Mouse (Mus musculus) hindbrain, embryonic 14.5 days (tissue): ENCODE measurements around the gene Ifitm7. TPM values are rescaled to one million over a fixed set of nuclear protein-coding genes. Genes with fewer than 3 reads are reported as not detected.
A peak's percentile ranks its signal among the peaks of the same experiment; 100 is the strongest.

Source experiments
- ATAC-seq: fragments of 200-750 bp; cut with Nextera tagmentation; 2 replicates; pipeline ENCODE4 v1.8.0; 2017; ENCODE audit warnings: moderate number of reproducible peaks, mild to moderate bottlenecking, moderate TSS enrichment, moderate library complexity; ENCODE audit not compliant: low FRiP score
- DNase-seq: peaks from one replicate; pipeline ENCODE4 v3.0.0-alpha.2; 2015; ENCODE audit warnings: low spot score
- H3K27ac ChIP-seq: fragments of 300-500 bp; sonication (generic); 2 replicates; pipeline ENCODE4 v1.5.1; 2014; ENCODE audit warnings: mild to moderate bottlenecking, moderate library complexity
- H3K27me3 ChIP-seq: fragments of 300-500 bp; sonication (generic); 2 replicates; pipeline ENCODE4 v1.6.1; 2014; ENCODE audit warnings: mild to moderate bottlenecking, low read length, mixed read lengths; ENCODE audit not compliant: control insufficient read depth, insufficient read depth
- H3K36me3 ChIP-seq: fragments of 300-500 bp; sonication (generic); replicated peaks from 2 replicates; pipeline ENCODE4 v1.6.1; 2014; ENCODE audit not compliant: control insufficient read depth, insufficient read depth
- H3K4me1 ChIP-seq: fragments of 300-500 bp; sonication (generic); replicated peaks from 2 replicates; pipeline ENCODE4 v1.6.1; 2014; ENCODE audit warnings: antibody characterized with exemption, low read length, mixed read lengths; ENCODE audit not compliant: control insufficient read depth, insufficient read depth
- H3K4me2 ChIP-seq: fragments of 300-500 bp; sonication (generic); replicated peaks from 2 replicates; pipeline ENCODE4 v1.6.1; 2014; ENCODE audit warnings: mild to moderate bottlenecking, moderate library complexity
- H3K4me3 ChIP-seq: fragments of 300-500 bp; sonication (generic); replicated peaks from 2 replicates; pipeline ENCODE4 v1.5.1; 2014; ENCODE audit warnings: mild to moderate bottlenecking, low read length
- H3K9ac ChIP-seq: fragments of 300-500 bp; sonication (generic); 2 replicates; pipeline ENCODE4 v1.6.1; 2014
- H3K9me3 ChIP-seq: fragments of 300-500 bp; sonication (generic); 2 replicates; pipeline ENCODE4 v1.6.1; 2016; ENCODE audit warnings: low read length; ENCODE audit not compliant: control insufficient read depth
- WGBS: fragments of 180-500 bp; shearing (Covaris S2); extraction: QIAGEN DNeasy Blood & Tissue Kit; methylation state at CpG from one replicate; pipeline ENCODE4 v1.1.7; 2014; 5-methylcytosine and 5-hydroxymethylcytosine counted together
- polyA plus RNA-seq: library from polyadenylated mRNA; unstranded; fragments of >200 nt; fragmentation: Nextera tagmentation; extraction: Ambion mirVana; gene quantifications from 2 replicates; pipeline ENCODE4 v1.2.1, GENCODE M21; 2014

Gene Ifitm7
- 0.53 and 0.92 TPM in 2 replicates for polyA plus RNA-seq

GRCm38 (mm10) chr16:13986574-13987478 lies at the start of gene Ifitm7, which contains the start of gene 2900011O08Rik:
Gene Ifitm7 (minus strand): TSS chr16:13986888.
Gene 2900011O08Rik (plus strand): TSS chr16:13986604.
- peaks cover 13% of the 10 kb centered on the region for H3K4me1 ChIP-seq
- no peaks in the 10 kb centered on the region; the same call in 1 of the 2 replicates for H3K36me3 ChIP-seq
- peak; percentile 66 for DNase-seq
- peak within 1 kb of the TSS; percentile 57 for H3K4me3 ChIP-seq
- no peaks in the 10 kb centered on the region for H3K9me3 ChIP-seq
- peak within 1 kb of the TSS; percentile 90 for H3K27ac ChIP-seq
- peak; percentile 89 for ATAC-seq
- H3K27me3 ChIP-seq, result no peaks in the 10 kb centered on the region
- H3K4me2 ChIP-seq, result peak within 1 kb of the TSS; percentile 73
- WGBS, result under 1% methylated on average over 31 of the region's 31 CpGs
- H3K9ac ChIP-seq, result peak within 1 kb of the TSS; percentile 73

GRCm38 (mm10) chr16:14033076-14033475 lies 46.4 kb upstream of the Ifitm7 start:
- Histone ChIP-seq H3K4me1 (no peaks in the 10 kb centered on the region), H3K4me2 (no peak overlapping the region), H3K36me3 (no peaks in the 10 kb centered on the region), H3K4me3 (no peak overlapping the region), H3K27ac (no peak overlapping the region), H3K9me3 (no peaks in the 10 kb centered on the region), H3K9ac (no peak overlapping the region), H3K27me3 (no peaks in the 10 kb centered on the region)
- no peak for DNase-seq
- 86% methylated on average over 4 of the region's 4 CpGs for WGBS
- no peak for ATAC-seq

DNA sequence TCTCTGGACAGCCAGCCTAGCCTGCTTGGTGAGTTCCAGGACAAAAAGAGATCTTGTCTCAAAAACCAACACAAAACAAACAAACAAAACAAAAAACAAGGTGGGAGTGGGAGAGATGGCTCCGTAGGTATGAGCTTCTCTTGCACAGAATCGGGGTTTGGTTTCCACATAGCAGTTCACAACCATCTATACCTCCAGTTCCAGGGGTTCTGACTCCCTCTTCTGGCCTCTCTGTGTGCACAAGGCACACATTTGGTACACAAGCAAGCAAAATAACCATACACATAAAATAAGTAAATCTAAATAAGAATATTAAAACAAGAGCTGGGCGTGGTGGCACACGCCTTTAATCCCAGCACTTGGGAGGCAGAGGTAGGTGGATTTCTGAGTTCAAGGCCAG lies 44.0 kb upstream of the Ifitm7 start:
- no peak for ATAC-seq
- Histone ChIP-seq H3K4me3 (no peak overlapping the region), H3K27me3 (no peaks in the 10 kb centered on the region), H3K36me3 (no peaks in the 10 kb centered on the region), H3K4me2 (no peak overlapping the region), H3K9me3 (no peaks in the 10 kb centered on the region), H3K4me1 (no peaks in the 10 kb centered on the region), H3K9ac (no peak overlapping the region), H3K27ac (no peak overlapping the region)
- WGBS, result 87% methylated on average over 4 of the region's 4 CpGs
- no peak for DNase-seq

- WGBS, result 52% methylated on average over 2 of the region's 2 CpGs
- H3K9me3 ChIP-seq, result no peaks in the 10 kb centered on the region
- ATAC-seq, result no peak
Measured at GRCm38 (mm10) chr16:14029851-14030250, 43.2 kb upstream of the Ifitm7 start.

GRCm38 (mm10) chr16:14029072-14029471 lies 42.4 kb upstream of the Ifitm7 start:
- Histone ChIP-seq H3K36me3 (no peaks in the 10 kb centered on the region), H3K9me3 (no peaks in the 10 kb centered on the region), H3K27ac (no peak overlapping the region), H3K4me2 (no peak overlapping the region), H3K27me3 (no peaks in the 10 kb centered on the region), H3K4me1 (no peaks in the 10 kb centered on the region), H3K9ac (no peak overlapping the region), H3K4me3 (no peak overlapping the region)
- DNase-seq (no peak), ATAC-seq (no peak)
- WGBS, result 67% methylated on average over 2 of the region's 2 CpGs

More at GRCm38 (mm10) chr16:14029851-14030250, 43.2 kb upstream of the Ifitm7 start:
- DNase-seq, result no peak
- Histone ChIP-seq H3K9ac (no peak overlapping the region), H3K4me2 (no peak overlapping the region), H3K4me1 (no peaks in the 10 kb centered on the region), H3K36me3 (no peaks in the 10 kb centered on the region), H3K27ac (no peak overlapping the region), H3K27me3 (no peaks in the 10 kb centered on the region), H3K4me3 (no peak overlapping the region)

DNA sequence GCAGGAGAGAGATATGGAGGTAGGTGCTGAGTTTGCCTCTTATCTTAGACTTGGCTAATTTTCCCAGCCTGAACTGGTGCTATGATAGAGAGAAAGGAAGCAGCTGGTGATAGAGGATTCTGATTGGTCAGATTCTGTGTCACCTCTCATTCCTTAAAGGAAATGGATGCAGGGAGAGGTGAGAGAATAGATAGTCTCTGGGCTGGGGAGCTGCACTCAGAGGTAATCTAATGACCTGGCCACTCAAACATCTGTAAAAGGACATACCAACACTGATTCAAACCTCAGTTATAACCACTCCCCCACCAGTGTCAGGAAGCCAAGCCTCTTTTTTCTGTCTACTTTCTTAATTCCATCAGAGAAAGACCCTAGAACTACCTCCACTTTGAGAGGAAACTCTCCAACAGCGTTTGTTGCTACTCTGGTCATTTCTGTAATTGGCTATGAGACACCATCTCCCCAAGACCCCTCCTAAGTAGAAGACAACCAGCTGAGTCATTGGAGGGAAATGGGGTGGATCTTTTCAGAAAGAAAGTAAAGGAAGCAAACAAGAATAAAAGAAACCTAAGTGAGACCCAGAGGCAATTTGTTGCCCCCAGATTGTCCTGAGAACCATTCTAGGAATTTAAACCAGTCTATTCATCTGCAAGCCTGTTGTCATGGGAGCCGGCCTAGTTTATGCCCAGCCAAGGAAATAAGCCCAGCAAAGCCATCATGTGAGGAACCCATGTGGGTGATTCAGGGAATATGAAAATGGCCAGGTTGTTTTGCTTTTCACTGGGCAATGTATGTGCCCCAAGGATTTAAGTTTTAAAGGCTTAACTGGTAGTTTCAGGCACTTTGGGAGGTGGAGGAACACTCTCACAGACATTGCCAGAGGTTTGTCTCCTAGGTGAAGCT lies 38.7 kb upstream of the Ifitm7 start:
- no peak overlapping the region for H3K4me2 ChIP-seq
- ATAC-seq, result no peak
- DNase-seq, result no peak
- 52% methylated on average over 2 of the region's 2 CpGs for WGBS
- no peaks in the 10 kb centered on the region for H3K4me1 ChIP-seq
- no peaks in the 10 kb centered on the region for H3K9me3 ChIP-seq
- no peak overlapping the region for H3K4me3 ChIP-seq
- H3K27me3 ChIP-seq, result no peaks in the 10 kb centered on the region
- no peak overlapping the region for H3K27ac ChIP-seq
- H3K9ac ChIP-seq, result no peak overlapping the region
- H3K36me3 ChIP-seq, result no peaks in the 10 kb centered on the region

DNA sequence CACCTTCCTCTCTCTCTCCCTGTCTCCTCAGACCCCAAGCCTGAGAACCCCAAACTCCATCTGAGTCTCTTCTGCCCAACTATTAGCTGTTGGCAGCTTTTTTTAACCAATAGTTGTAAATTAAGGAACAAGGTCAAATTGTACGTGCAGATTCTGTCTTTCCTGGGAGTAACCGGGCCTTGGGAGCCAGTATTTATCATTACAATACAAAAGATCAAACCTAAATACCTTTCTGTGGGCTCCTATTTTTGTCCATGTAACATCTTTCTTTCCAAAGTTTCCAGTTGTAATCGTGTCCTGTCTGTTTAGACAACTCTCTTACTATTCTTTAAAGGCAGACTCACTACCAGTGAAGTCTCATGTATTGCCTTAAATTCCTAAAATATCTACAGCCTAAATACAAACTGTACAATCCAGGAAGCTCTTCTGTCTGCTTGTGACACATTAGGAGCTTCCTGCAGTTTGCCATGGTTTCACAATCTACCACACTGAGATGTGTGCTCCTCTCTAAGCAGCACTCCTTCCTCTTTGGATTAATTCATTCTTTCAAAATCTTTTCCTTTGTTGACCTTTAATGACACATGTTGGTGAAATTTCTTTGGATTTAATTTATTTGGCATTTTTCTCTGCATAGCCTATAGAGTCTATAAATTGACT lies 34.6 kb upstream of the Ifitm7 start:
- Histone ChIP-seq H3K27ac (no peak overlapping the region), H3K4me1 (no peaks in the 10 kb centered on the region), H3K27me3 (no peaks in the 10 kb centered on the region), H3K36me3 (no peaks in the 10 kb centered on the region; the same call in 1 of the 2 replicates), H3K9me3 (no peaks in the 10 kb centered on the region), H3K4me2 (no peak overlapping the region), H3K9ac (no peak overlapping the region), H3K4me3 (no peak overlapping the region)
- WGBS, result 83% methylated on average over 3 of the region's 3 CpGs
- DNase-seq (no peak), ATAC-seq (no peak)

GRCm38 (mm10) chr16:14017306-14017705 lies 30.6 kb upstream of the Ifitm7 start:
- no peak for ATAC-seq
- 92% methylated on average over 8 of the region's 8 CpGs for WGBS
- Histone ChIP-seq H3K4me2 (no peak overlapping the region), H3K9me3 (no peaks in the 10 kb centered on the region), H3K27me3 (no peaks in the 10 kb centered on the region), H3K36me3 (no peaks in the 10 kb centered on the region; the same call in 1 of the 2 replicates), H3K27ac (no peak overlapping the region), H3K4me3 (no peak overlapping the region), H3K4me1 (no peaks in the 10 kb centered on the region), H3K9ac (no peak overlapping the region)
- DNase-seq, result no peak
